Mouse (Mus musculus) hindbrain, embryonic 14.5 days (tissue): Measurements from ENCODE around the gene Ctsw. TPM values are rescaled to one million over a fixed set of nuclear protein-coding genes. Genes with fewer than 3 reads are reported as not detected.

Source experiments
- ATAC-seq: fragments of 200-750 bp; cut with Nextera tagmentation; 2 replicates; pipeline ENCODE4 v1.8.0; 2017; ENCODE audit warnings: moderate number of reproducible peaks, mild to moderate bottlenecking, moderate TSS enrichment, moderate library complexity; ENCODE audit not compliant: low FRiP score
- DNase-seq: peaks from one replicate; pipeline ENCODE4 v3.0.0-alpha.2; 2015; ENCODE audit warnings: low spot score
- H3K27ac ChIP-seq: fragments of 300-500 bp; sonication (generic); 2 replicates; pipeline ENCODE4 v1.5.1; 2014; ENCODE audit warnings: mild to moderate bottlenecking, moderate library complexity
- H3K27me3 ChIP-seq: fragments of 300-500 bp; sonication (generic); 2 replicates; pipeline ENCODE4 v1.6.1; 2014; ENCODE audit warnings: mild to moderate bottlenecking, low read length, mixed read lengths; ENCODE audit not compliant: control insufficient read depth, insufficient read depth
- H3K36me3 ChIP-seq: fragments of 300-500 bp; sonication (generic); replicated peaks from 2 replicates; pipeline ENCODE4 v1.6.1; 2014; ENCODE audit not compliant: control insufficient read depth, insufficient read depth
- H3K4me1 ChIP-seq: fragments of 300-500 bp; sonication (generic); replicated peaks from 2 replicates; pipeline ENCODE4 v1.6.1; 2014; ENCODE audit warnings: antibody characterized with exemption, low read length, mixed read lengths; ENCODE audit not compliant: control insufficient read depth, insufficient read depth
- H3K4me2 ChIP-seq: fragments of 300-500 bp; sonication (generic); replicated peaks from 2 replicates; pipeline ENCODE4 v1.6.1; 2014; ENCODE audit warnings: mild to moderate bottlenecking, moderate library complexity
- H3K4me3 ChIP-seq: fragments of 300-500 bp; sonication (generic); replicated peaks from 2 replicates; pipeline ENCODE4 v1.5.1; 2014; ENCODE audit warnings: mild to moderate bottlenecking, low read length
- H3K9ac ChIP-seq: fragments of 300-500 bp; sonication (generic); 2 replicates; pipeline ENCODE4 v1.6.1; 2014
- H3K9me3 ChIP-seq: fragments of 300-500 bp; sonication (generic); 2 replicates; pipeline ENCODE4 v1.6.1; 2016; ENCODE audit warnings: low read length; ENCODE audit not compliant: control insufficient read depth
- WGBS: fragments of 180-500 bp; shearing (Covaris S2); extraction: QIAGEN DNeasy Blood & Tissue Kit; methylation state at CpG from one replicate; pipeline ENCODE4 v1.1.7; 2014; 5-methylcytosine and 5-hydroxymethylcytosine counted together
- polyA plus RNA-seq: library from polyadenylated mRNA; unstranded; fragments of >200 nt; fragmentation: Nextera tagmentation; extraction: Ambion mirVana; gene quantifications from 2 replicates; pipeline ENCODE4 v1.2.1, GENCODE M21; 2014

Gene Ctsw
- polyA plus RNA-seq, 1 experiment from 2014 or later = 5.4 TPM

- no peak overlapping the region for H3K4me3 ChIP-seq
- peaks cover 25% of the 10 kb centered on the region for H3K36me3 ChIP-seq
- H3K4me2 ChIP-seq = no peak overlapping the region
- H3K9me3 ChIP-seq = no peaks in the 10 kb centered on the region
- DNase-seq = peak; percentile 46
- ATAC-seq = no peak
- H3K4me1 ChIP-seq = peaks cover 20% of the 10 kb centered on the region
- no peak overlapping the region for H3K9ac ChIP-seq
- no peak overlapping the region for H3K27ac ChIP-seq
- 96% methylated on average over 2 of the region's 2 CpGs for WGBS
- H3K27me3 ChIP-seq = no peaks in the 10 kb centered on the region
These were observed 40.2 kb downstream of the Ctsw start for GRCm38 (mm10) chr19:5428083-5428482.

GRCm38 (mm10) chr19:5426640-5427290, 41.5 kb downstream of the Ctsw start:
- Histone ChIP-seq H3K4me1 (peaks cover 24% of the 10 kb centered on the region), H3K4me2 (peak overlapping the region; percentile 90), H3K4me3 (no peak overlapping the region), H3K36me3 (peaks cover 33% of the 10 kb centered on the region), H3K27ac (no peak overlapping the region), H3K9ac (no peak overlapping the region), H3K9me3 (no peaks in the 10 kb centered on the region), H3K27me3 (no peaks in the 10 kb centered on the region)
- ATAC-seq = no peak
- 95% methylated on average over 13 of the region's 13 CpGs for WGBS
- DNase-seq = no peak

GRCm38 (mm10) chr19:5425906-5426565, 42.3 kb downstream of the Ctsw start:
- H3K4me1 ChIP-seq = peaks cover 24% of the 10 kb centered on the region
- H3K36me3 ChIP-seq = peaks cover 40% of the 10 kb centered on the region
- no peaks in the 10 kb centered on the region for H3K27me3 ChIP-seq
- peak overlapping the region; percentile 79 for H3K4me3 ChIP-seq
- DNase-seq = no peak
- no peak for ATAC-seq
- WGBS = 94% methylated on average over 18 of the region's 18 CpGs
- H3K27ac ChIP-seq = peak overlapping the region; percentile 94; the same call in 1 of the 2 replicates
- H3K4me2 ChIP-seq = peak overlapping the region; percentile 90
- no peaks in the 10 kb centered on the region for H3K9me3 ChIP-seq
- peak overlapping the region; percentile 94 for H3K9ac ChIP-seq

- peaks cover 50% of the 10 kb centered on the region for H3K36me3 ChIP-seq
- H3K9ac ChIP-seq = peak within 1 kb of the TSS; percentile 94
- under 1% methylated on average over 82 of the region's 87 CpGs for WGBS
- no peaks in the 10 kb centered on the region for H3K9me3 ChIP-seq
- H3K27me3 ChIP-seq = no peaks in the 10 kb centered on the region
- peak within 1 kb of the TSS; percentile 94 for H3K27ac ChIP-seq
- H3K4me1 ChIP-seq = peaks cover 24% of the 10 kb centered on the region
- H3K4me2 ChIP-seq = peak within 1 kb of the TSS; percentile 90
- H3K4me3 ChIP-seq = peak within 1 kb of the TSS; percentile 79
- ATAC-seq (peak; percentile 93), DNase-seq (peak; percentile 96)
These were observed 43.2 kb downstream of the Ctsw start, which contains the start of the genes Drap1 and AI837181 for GRCm38 (mm10) chr19:5424782-5425741. Gene Drap1, minus strand, starts transcription at chr19:5424979. Gene AI837181, plus strand, starts transcription at chr19:5425144.

- Histone ChIP-seq H3K27ac (peak overlapping the region; percentile 94), H3K27me3 (no peaks in the 10 kb centered on the region), H3K9ac (peak overlapping the region; percentile 94), H3K9me3 (no peaks in the 10 kb centered on the region), H3K4me1 (peaks cover 24% of the 10 kb centered on the region), H3K4me2 (peak overlapping the region; percentile 76), H3K4me3 (peak overlapping the region; percentile 79), H3K36me3 (peaks cover 58% of the 10 kb centered on the region)
- ATAC-seq (peak; percentile 47; the same call in 1 of the 2 replicates), DNase-seq (no peak)
- WGBS = 1% methylated on average over 45 of the region's 48 CpGs
These were observed 44.1 kb downstream of the Ctsw start for GRCm38 (mm10) chr19:5424092-5424781.

- no peak for DNase-seq
- Histone ChIP-seq H3K9ac (peak overlapping the region; percentile 94), H3K4me1 (peaks cover 24% of the 10 kb centered on the region), H3K27me3 (no peaks in the 10 kb centered on the region), H3K4me2 (peak overlapping the region; percentile 76), H3K27ac (peak overlapping the region; percentile 94; the same call in 1 of the 2 replicates), H3K9me3 (no peaks in the 10 kb centered on the region), H3K4me3 (peak overlapping the region; percentile 79), H3K36me3 (peaks cover 57% of the 10 kb centered on the region)
- 67% methylated on average over 12 of the region's 12 CpGs for WGBS
- no peak for ATAC-seq
These were observed 44.7 kb downstream of the Ctsw start for GRCm38 (mm10) chr19:5423561-5423960.

DNA sequence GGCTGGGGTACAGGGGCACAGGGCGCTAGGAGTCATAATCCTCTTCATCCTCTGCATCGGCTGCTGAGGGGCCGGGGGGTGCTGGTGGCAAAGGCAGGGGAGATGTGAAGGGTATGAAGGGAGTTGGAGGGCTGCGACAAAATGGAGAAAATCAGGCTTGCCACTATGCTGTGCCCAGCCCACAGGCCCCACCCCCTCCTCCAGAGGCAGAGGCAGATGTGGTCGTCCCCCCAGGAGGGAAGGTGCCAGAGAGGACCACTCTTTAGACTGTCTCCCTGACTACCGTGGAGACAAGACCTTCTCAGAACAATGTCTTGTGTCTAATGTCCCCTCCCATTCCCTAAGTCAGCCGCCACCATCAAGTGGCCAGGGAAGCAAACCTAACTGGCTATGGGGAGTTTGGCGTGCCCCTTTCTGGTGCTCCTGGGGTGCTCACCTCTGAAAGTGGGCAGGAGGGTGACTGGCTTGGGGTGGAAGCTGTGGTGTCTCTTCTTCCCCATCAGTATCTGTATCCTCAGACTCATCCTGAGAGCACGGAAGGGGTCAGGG, 45.3 kb downstream of the Ctsw start:
- Histone ChIP-seq H3K27ac (no peak overlapping the region), H3K4me2 (peak overlapping the region; percentile 76), H3K4me1 (peaks cover 24% of the 10 kb centered on the region), H3K9ac (peak overlapping the region; percentile 94), H3K9me3 (no peaks in the 10 kb centered on the region), H3K27me3 (no peaks in the 10 kb centered on the region), H3K4me3 (peak overlapping the region; percentile 79), H3K36me3 (peaks cover 53% of the 10 kb centered on the region)
- DNase-seq = no peak
- ATAC-seq = no peak
- 67% methylated on average over 9 of the region's 9 CpGs for WGBS

DNA sequence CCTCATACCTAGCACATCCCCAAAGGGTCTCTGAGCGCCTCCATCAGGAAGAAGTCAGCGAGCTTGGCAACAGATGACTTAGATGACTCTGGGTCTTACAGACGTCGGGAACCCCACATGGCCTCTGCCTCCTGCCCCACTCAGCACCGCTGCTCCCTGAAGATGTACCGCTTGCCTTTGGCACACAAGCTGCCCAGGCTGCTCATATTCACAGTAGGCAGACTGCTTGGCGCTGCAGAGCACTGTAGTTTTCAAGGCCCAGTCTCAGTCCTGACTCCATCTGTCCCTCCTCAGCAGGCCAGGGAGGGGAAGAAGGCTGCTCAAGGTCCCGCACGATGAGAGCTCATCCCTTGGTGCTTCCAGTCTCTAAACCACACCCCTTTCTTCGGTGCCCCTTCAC, 46.0 kb downstream of the Ctsw start:
- Histone ChIP-seq H3K36me3 (peaks cover 51% of the 10 kb centered on the region), H3K27ac (no peak overlapping the region), H3K9ac (no peak overlapping the region), H3K27me3 (no peaks in the 10 kb centered on the region), H3K9me3 (no peaks in the 10 kb centered on the region), H3K4me3 (no peak overlapping the region), H3K4me2 (no peak overlapping the region), H3K4me1 (peaks cover 24% of the 10 kb centered on the region)
- no peak for DNase-seq
- WGBS = 83% methylated on average over 10 of the region's 10 CpGs
- ATAC-seq = no peak
